Mouse (Mus musculus) embryo, embryonic 9.5 days (tissue): ENCODE results near the gene Fbxo5.
A peak's percentile ranks its signal among the peaks of the same experiment; 100 is the strongest.

ENCODE experiments used
- DNase-seq: peaks from one replicate; pipeline ENCODE4 v3.0.0-alpha.2; 2017; ENCODE audit errors: extremely low spot score

Fbxo5 gene

DNA sequence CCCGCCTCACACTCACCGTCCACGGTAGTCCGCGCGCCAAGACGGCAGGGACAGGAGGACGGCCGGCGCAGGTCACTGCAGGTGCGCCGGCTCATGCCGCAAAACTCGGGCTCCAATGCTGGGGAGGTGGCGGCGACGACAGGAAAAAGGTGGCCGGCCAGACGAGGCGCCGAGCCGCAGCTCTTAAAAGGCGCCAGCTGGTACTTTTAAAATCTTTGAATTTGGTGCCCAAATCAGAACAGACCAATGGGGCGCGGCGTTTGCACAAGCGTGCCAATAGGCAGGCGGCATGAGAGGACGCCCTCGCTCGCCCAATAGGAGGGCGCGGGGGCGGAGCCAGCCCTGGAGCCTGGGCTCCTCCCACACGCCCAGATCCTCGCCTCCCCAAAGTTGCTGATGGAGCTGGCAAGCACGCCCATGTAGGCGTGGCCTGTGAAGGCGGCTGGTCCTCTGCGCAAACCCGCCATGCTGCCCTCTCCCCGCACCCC lies at the start of gene Fbxo5:
TSS of gene Fbxo5 (minus strand) at position 358 of the 488 bp plus-strand sequence.
- peak; percentile 97 for DNase-seq

DNA sequence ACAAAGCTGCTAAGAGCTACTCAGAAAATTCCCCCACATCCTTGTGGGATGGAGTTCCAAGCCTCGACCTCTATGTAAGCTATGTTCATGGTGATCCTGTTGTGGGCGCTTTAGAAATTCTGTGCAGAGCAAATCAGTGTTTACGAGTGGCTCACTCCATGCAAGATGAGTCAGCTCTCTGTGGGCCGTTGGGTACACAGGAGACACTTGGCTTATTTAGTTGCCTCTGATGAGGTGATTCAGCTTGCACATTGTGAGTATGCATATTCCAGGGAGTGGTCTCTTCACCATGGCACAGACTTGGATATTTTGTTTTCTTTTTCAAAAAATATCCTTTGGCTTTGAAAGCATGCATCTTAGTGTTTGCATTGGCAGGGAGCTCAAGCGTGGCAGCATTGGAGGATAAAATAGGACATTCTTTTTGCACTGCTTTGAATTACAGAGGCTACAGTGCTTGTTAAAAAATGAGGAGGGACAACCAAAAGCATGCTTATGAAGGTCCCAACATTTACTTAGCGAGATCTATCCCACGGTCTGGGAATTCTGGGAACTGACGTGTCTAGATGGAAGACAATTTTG lies 48.0 kb upstream of the Fbxo5 start:
- DNase-seq: no peak

DNA sequence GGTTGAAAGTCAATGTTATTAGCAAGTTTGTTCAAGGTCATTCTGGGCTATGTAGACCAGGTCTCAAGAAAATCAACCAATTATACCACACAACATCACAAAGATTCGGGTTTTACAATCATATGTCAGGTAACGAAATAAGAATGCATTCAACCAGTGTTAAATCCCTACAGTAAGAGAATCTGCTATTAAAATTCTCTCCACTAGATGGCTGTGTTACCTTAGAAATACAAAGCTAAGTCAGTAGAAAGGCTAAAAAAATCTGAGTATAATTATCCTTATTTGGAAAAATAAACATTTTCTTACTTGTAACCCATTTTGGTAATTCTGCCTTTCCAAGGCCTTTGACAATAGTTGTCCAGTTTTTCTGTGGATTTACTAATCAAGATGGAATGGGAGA lies 41.5 kb upstream of the Fbxo5 start:
- DNase-seq: peak; percentile 25

DNA sequence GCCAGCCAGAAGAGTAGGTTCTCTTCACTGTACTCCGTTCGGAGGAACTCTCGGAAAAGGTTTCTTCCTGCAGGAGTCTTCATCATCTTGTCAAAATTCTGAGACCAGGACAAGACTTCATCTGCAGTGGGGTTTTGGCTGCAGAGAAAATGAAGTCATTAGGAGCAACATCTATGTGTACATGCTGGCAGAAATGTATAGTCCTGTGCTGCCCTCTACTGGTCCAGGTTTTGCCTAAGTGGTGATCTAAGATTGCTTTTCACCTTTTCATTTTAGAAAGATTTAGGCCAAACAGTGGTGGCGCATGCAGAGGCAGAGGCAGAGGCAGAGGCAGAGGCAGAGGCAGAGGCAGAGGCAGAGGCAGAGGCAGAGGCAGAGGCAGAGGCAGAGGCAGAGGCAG lies 36.0 kb upstream of the Fbxo5 start:
- DNase-seq: peak; percentile 15

DNA sequence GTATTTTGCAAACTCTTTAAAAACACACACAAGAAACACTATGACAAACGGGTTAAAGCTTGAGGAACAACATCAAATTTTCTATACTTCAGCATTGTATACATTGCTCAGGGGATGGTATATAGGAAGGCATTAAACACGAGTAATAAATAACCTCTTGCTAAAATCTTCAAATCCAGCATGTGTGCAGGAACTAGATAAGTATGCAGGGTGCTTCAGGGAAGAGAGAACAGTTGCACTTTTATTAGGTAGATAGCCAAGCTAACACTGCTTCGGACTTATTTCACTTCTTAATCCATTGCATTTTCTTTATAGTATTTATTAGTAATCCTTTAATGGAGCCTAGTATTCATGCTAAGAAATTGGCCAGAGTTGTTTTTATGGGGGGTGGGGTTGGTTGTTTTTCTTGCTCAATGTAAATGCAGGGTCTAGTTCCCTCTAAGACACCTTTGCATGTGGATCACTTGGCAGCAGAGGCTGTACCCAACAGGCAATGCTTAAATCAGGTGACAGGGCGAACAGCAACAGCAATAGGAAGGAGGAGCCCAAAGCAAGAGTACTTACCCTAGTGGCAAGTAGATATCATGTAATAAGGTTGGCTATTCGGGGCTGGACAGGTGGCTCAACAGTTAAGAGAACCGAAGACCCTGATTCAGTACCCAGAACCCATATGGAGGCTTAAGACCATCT lies 21.1 kb upstream of the Fbxo5 start:
- no peak for DNase-seq

DNA sequence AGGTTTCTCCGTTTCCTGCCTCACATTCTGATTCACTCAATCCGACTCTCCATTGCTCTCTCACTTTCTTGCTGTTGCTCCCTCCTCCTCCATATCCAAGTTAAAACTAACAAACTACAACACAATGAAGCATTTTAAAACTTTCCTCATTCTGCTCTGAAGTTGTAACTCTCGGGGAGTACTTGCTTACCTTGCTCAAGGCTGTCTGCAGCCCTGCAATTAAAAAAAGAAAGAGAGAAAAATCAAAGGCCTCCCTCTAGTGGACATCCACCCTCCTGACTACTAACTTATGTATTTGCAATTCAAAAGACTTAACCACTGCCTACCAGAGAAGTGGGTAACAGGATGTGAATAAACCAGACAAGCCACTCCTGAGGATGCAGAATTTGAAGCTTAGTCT lies 19.4 kb upstream of the Fbxo5 start:
- DNase-seq: peak; percentile 69

DNA sequence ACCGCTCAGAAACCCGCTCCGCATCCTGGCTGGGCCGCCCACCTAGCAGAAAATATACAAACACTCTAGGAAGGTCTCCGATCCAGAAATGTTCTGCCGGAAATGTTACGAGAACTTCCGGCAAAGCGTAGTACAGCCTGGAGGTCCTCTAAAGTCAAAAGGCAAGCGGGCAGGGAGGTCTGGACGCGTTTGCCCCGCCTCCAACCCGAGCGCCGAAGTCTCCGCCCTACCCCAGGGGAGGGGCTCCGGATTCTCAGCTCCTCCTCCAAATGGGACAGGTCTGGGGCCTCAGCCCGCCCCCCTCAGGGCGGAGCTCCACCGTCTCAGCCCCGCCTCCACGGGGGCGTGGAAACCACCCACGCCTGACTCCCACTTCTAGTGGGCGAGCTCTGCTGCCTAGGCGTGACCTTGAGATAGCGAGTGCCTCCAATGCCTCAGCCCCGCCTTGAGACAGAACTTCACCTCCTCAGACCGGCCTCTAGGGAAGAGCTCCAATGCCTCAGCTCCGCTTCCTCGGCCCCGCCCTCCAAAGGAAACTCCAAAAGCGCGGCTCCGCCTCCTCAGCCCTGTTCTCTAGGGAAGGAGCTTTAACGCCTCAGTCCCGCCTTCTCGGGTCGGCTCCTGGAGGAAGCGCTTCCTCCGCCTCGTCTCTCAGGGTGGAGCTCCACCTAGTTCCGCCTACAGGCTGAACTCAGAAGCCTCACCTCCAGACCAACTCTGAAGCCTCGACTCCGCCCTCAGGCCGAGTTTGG lies 18.5 kb upstream of the Fbxo5 start, which contains the start of gene Mtrf1l:
TSS of gene Mtrf1l (minus strand) at position 171 of the 752 bp plus-strand sequence.
- peak; percentile 98 for DNase-seq

DNA sequence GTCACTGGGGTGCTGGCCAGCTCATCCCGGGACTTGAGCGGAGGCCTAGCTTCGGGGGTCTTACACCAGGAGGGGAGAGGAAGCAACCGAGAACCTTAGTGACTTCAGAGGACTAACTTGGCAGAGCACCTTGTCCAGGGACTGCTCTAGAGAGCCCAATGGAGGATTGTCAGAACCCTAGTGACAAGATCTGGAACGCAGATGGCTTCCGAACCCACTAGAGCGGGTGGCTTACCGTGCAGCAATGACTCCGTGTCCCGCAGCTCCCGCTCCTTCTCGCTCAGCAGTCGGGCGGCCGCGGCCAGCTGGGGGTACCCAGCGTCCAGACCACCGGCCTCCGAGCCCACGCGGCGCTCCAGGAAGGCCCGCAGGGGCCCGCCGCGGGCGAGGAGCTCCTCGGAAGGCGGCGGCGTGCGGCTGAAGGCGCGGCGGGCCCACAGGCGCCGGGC lies 17.9 kb upstream of the Fbxo5 start:
- no peak for DNase-seq

DNA sequence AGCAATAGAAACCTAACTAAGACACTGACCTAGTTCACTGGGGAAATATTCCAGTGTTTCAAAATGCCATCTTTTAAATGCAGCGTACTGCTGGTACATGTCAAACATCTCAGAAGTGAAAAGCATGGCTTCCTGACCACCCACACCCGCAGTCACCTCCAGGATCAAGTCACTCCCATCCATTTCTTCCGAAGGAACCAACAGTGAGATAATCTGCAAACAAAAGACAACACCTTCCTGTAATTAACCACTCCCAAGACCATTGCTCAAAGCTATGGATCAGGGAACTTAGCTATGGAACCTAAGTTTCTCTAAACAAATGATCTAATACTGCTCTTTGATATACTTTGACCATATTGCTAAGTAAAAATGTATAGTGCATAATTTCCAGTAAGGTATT lies 13.4 kb upstream of the Fbxo5 start:
- no peak for DNase-seq

DNA sequence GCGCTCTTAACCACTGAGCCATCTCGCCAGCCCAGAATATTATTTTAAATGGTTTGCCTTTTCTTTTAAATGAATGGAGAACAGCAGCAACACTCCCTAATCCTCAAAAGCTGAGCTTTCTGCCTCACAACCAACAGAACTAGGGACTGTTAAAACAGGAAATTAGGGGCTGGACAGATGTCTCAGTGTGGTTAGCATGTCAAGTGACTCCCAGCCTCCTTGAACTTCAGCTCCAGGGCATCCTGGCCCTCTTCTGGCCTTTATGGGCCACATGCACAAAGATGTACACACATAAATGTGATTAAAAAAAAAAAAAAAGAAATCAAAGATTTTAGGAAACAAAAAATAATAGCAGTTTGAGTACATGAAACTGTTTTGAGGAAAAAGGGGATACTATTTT lies 10.6 kb upstream of the Fbxo5 start:
- DNase-seq: no peak

DNA sequence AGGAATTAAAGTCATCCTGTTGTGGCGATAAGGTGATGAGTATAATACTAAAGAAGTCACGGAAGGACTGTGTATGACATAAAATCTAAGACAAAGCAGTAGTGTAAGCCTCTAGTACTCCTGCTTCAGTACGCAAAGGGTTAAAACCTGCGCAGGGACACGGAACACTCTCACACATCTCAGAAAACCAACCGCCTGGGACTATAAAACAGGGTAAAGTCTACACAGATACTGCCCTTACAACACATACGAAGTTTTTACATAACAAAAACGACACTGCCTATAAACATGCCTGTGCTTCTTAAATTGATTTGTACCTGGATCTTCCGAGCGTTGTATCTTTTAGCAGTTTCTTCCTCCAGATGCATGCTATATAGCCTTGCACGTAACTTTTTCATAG lies 8.3 kb upstream of the Fbxo5 start:
- no peak for DNase-seq

DNA sequence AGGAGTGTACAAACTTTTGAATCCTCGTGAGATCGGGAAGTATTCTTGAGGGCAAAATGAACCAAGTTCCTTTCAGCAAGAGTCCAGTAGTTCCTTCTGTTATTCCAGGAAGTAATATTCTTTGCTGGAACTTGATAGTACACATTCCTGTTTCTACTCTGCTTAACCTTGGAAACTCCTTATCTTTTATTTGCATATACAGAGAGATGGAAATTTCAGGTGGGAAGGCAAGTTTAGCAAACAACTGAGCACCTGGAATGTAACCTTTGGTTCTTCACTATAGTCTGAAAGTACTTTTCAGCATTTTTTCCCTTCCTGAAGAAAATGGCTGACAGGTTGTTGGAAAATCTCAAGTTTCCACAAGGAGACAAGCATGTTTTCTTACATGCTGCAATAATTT lies 2.3 kb upstream of the Fbxo5 start:
- DNase-seq: no peak

DNA sequence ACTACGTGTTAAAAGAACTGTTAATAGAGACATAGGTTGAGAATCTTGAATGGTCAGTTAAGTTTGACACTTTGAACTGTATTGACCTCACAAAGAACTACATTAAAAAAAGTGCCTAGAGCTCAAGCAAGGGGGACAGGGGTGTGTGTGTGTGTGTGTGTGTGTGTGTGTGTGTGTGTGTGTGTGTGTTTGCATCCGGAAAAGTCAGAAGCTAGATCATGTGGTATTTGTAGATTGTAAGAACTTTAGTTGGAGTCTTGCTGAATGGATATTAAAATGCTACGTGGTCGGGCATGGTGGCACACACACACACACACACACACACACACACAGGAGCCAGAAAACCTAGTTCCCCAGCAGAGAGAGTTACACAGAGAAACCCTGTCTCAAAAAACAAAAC lies 1.6 kb upstream of the Fbxo5 start:
- DNase-seq: no peak

DNA sequence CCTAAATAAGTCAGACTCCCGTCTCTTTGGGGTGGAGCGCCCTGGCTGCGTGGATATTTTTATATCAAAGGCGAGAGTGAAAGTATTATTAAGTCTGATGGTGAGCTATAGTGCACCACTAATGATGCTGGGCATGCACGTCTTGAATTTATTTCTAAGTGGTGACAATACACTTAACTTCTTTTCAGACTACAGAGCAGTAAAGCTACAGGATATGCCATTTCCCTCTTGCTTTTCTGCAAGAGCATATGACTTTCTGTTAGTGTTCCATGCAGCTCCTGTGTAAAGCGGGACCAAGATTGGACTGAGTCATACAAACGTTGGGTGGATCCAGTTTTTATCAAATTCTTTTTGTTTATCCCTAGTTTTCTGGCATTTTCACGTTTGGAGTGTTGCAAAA lies 1.0 kb upstream of the Fbxo5 start:
- no peak for DNase-seq

DNA sequence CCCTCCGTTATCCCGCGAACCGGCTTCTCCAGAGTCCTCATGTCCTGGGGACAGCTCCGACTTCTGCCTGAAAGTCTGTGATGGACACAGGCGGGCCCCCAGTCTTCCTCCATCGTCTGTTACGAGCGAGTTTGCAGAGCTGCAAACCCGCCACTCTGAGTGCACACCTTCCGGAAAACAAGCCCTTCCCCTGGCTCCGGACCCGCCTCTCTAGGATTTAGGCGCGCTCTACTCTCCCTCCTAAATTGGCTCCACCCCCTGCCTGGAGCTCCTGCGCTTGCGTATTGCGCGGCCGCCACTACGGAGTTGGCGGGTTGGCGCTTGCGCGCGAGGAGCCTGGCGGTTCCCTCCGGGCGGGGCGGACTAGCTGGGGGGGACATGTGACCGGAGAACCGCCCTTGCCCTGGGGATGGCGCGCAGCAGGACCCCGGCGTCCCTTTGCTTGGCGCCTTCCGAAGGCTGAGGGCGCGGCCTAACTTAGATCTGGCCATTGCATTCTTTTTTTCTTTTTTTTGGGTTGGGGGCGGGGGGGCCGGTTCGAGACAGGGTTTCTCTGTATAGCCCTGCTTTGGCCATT lies 419 bp upstream of the Fbxo5 start:
- DNase-seq: peak; percentile 97

DNA sequence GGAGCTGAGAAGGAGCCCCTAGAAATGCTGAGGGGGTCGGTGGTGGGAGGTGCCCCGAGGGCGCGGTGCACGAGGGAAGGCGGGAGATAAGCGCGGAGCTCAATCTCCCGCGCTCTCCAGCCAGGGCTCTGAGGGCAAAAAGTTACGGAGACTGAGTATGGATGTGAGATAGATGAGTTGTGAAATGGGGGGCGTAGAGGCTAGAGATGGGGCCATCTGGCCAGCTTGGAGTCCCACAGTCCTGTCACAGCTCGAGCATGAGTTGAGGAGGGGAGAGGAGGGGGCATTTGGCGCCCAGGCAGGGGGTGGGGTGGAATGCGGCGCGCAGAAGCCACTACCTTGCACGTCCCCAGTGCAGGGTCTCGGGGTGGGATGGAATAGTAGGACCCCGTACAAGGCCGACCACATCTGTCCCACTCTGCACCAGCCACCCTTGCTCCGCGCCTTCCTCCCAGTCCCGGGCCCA lies 676 bp downstream of the Fbxo5 start:
- DNase-seq: peak; percentile 71

DNA sequence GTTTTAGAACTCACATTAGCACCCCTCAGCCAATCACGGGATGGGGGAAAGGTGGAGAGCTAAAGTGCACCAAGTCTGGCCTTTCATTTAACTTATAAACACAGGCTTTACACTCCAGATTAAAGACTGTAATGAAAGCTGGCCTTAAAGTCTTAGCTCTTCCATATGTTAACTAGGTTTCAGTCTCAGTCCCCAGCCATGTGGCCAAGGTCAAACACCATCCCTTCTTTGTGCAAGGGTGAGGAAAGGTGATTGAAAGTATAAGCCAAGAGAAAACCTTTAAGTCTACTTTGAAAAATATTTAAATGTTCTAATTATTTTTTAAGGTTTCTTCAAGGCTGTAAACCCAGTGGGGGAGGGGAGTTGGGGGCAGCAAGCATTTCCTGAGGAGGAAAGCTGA lies 1.7 kb downstream of the Fbxo5 start:
- no peak for DNase-seq

DNA sequence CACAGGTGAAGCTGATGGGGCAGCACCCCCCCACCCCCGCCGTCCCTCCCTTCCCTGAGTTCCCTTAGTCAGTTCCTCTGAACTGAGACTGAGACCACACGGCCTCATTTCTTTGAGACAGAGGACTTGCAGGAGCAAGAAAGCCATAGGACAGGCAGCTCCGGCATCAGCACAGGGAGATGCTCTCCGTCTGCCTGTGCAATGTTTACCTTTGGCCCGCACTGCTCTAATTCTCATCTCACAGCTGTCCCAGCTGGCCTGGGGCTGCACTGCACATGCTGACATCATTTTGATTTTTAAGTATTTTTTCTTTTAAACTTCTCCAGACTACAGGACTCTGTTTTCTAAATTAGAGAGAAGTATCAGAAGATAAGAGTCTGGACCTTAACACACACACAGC lies 2.5 kb downstream of the Fbxo5 start:
- DNase-seq: no peak

DNA sequence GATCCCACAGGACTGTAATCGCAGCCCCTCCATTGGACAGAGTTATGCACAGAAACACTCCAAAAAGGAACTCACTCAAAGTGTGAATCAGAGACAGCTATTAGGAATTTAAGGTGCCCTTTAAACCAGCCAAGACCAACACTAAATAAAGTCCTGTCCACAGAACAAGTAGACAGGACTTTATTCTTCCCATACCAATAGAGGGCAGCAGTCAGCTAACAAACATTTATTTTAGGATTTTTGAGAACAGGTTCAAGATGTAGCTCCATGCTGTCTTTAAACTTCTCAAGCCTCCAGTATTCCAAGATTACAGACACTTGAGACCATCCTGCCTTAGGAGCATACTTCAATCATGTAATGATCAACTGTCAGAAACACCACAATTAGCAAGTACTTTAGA lies 4.9 kb downstream of the Fbxo5 start:
- no peak for DNase-seq

DNA sequence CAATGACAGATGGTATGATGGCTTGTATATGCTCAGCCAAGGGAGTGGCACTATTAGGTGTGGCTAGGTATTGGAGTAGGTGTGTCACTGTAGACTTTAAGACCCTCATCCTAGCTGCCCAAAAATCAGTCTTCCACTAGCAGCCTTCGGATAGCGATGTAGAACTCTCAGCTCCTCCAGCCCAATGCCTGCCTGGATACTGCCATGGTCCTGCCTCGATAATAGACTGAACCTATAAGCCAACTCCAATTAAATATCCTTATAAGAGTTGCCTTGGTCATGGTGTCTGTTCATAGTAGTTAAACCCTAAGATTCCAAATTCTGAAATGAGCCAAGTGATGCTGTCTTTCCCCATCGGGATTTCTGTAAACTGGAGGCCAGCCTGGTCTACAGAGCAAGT lies 7.3 kb downstream of the Fbxo5 start:
- DNase-seq: no peak

DNA sequence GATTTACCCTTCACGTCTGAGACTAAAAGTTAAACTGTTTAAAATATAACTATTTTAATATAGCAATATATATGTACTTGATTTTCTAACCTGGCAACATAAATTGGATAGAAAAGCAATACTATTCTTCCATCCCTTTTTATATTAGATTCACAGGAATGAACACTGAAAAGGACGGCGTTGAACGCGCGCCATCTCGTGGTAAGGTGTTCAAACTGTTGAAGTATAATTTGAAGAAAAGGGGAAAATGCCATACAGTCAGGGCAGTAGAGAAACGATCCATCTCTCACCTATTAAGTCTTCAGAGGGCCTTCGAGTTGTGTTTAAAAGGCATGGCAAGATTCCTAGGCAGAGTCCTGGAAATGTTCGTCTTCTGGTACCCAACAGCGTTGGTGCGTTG lies 14.7 kb downstream of the Fbxo5 start:
- no peak for DNase-seq

DNA sequence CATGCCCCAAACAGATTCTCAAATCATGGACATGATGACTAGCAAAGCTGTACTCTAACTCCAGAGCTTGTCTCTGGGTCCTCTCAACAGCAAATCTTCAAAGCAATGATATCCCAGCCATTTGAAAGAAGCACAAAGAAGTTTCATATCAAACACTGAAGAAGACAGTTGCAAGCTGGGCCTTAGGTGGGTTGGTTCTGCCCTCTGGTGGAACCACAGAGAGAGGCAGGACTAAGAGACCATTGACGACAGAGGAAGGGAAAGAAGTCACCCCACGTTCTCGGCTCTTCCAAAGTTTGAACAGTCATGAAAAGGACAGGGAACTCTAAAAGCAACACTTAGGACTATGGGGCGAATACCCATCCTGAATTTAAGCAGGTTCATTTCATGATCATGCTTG lies 18.5 kb downstream of the Fbxo5 start:
- DNase-seq: no peak
